ENCODE assay signal across 8 mouse cellular contexts in the genomic region with DNA sequence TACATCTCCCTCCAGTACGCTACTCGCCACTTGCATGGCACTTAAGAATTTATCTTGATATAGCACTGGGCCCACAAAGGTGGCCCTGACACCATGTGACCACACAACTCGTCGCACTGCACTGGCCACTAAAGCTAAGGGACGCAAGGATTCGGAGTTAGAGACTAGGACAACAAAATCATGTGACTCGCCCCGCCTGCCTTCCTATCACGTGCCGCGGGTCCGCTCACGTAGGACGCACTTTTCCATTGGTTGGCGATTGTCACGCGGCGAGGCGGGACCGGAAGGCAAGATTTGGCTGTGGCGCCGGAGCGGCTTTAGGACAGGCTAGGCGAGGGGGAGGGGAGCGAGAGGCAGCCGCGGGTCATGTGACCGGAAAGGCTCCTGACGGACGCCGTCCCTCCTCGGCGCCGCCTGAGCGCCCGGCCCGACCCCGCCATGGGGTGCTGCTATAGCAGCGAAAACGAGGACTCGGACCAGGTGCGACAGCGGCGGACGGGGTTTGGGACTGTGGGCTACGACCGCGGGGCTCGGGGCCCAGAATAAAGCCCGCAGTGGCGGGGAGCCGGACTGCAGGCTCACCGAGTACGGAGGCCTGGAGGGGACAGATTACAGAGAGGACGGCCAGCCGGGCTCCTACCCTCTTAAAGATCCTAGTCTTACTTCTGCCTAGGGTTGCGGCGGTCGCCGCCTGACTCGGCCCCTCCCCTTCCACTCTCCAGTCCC. TPM values are rescaled to one million over a fixed set of nuclear protein-coding genes. Genes with fewer than 3 reads are reported as not detected.
DNase-seq lines count a peak whose midpoint lies in the region; ATAC-seq lines count a peak whose summit lies in the region.

Lamtor1 (plus strand) TSS at position 344 of the 726 bp plus-strand sequence.

- DNase-seq in adrenal gland, adult (ENCODE audit: inconsistent age in 2 of 2, low spot score in 1 of 2): peak; percentile 100
- DNase-seq in embryo, embryonic 10.5 days (ENCODE audit: low spot score): peak; percentile 100
- peak; percentile 100 for DNase-seq in gastrocnemius, postnatal 14 days
- peak; percentile 100 for DNase-seq in left cerebral cortex, postnatal 10 days (ENCODE audit: extremely low spot score in 1 of 2, low spot score in 2 of 2)
- DNase-seq in right cerebral cortex, postnatal 25 days: peak; percentile 100
- peak; percentile 99 to 100 for DNase-seq in urinary bladder, postnatal 4 days (ENCODE audit: low spot score in 2 of 2)

- intact Hi-C loops in gastrocnemius, postnatal 14 days (cut with DNase I; ENCODE audit: low total_unique reads): no loop called here
- intact Hi-C loops in left cerebral cortex, postnatal 10 days (cut with DNase I): no loop called here

- ATAC-seq in inflammation-experienced regulatory T-cells, adult 6 months: peak; percentile 100
- ATAC-seq in megakaryocyte-erythroid progenitor cell, adult 5-6 weeks (replicated peaks; ENCODE audit: low FRiP score, low TSS enrichment, poor library complexity, severe bottlenecking): peak; percentile 93

RNA-seq across cellular contexts. Expression of gene Lamtor1, which starts in this region (rescaled TPM):
- 100 to 1,000 TPM; 101 to 102 TPM for total RNA-seq in gastrocnemius, postnatal 14 days (2021)
- polyA plus RNA-seq in inflammation-experienced regulatory T-cells, adult 6 months (2017; shearing (Covaris generic)): 100 to 1,000 TPM in 2 of 3 experiments, 10 to 100 TPM in 1; 96.6 to 125 (median 118) TPM
- 10 to 100 TPM; 95.6 to 98.2 TPM for total RNA-seq in left cerebral cortex, postnatal 10 days (2021)
- total RNA-seq in megakaryocyte-erythroid progenitor cell, adult 5-6 weeks (2014; fragmentation: Nextera tagmentation): 47.6 and 53.1 TPM in 2 replicates
- total RNA-seq in megakaryocyte-erythroid progenitor cell, adult 5-6 weeks (2017): 48.8 and 57.6 TPM in 2 replicates

Comparison
In these comparisons a context has a peak if more than half of its experiments do, and no peak if none do; other contexts are left out.
1. Peak in every context shown above with its lines: DNase-seq and ATAC-seq.